Mouse (Mus musculus) neural tube, embryonic 11.5 days (tissue): ENCODE results near the gene Cela3b. TPM values are rescaled to one million over a fixed set of nuclear protein-coding genes. Genes with fewer than 3 reads are reported as not detected.

Experiments
- ATAC-seq: fragments of 200-750 bp; cut with Nextera tagmentation; 2 replicates; pipeline ENCODE4 v1.8.0; 2017; ENCODE audit warnings: moderate number of reproducible peaks, mild to moderate bottlenecking, moderate TSS enrichment, moderate library complexity; ENCODE audit not compliant: insufficient read depth, low FRiP score, low TSS enrichment
- DNase-seq: peaks from one replicate; pipeline ENCODE4 v3.0.0-alpha.2; 2015; ENCODE audit warnings: low spot score
- H3K27ac ChIP-seq: fragments of 300-500 bp; sonication (generic); 2 replicates; pipeline ENCODE4 v1.5.1; 2014; ENCODE audit warnings: low read depth, mild to moderate bottlenecking, low read length
- H3K27me3 ChIP-seq: fragments of 300-500 bp; sonication (generic); 2 replicates; pipeline ENCODE4 v1.6.1; 2014; ENCODE audit warnings: mild to moderate bottlenecking, low read length, mixed read lengths; ENCODE audit not compliant: control insufficient read depth, insufficient read depth
- H3K36me3 ChIP-seq: fragments of 300-500 bp; sonication (generic); 2 replicates; pipeline ENCODE4 v1.6.1; 2014; ENCODE audit warnings: mild to moderate bottlenecking, low read length, moderate library complexity, mixed read lengths; ENCODE audit not compliant: control insufficient read depth, insufficient read depth
- H3K4me1 ChIP-seq: fragments of 300-500 bp; sonication (generic); 2 replicates; pipeline ENCODE4 v1.6.1; 2014; ENCODE audit warnings: low read length, mixed read lengths; ENCODE audit not compliant: control insufficient read depth, insufficient read depth
- H3K4me2 ChIP-seq: fragments of 300-500 bp; sonication (generic); 2 replicates; pipeline ENCODE4 v1.6.1; 2014; ENCODE audit warnings: low read depth, mild to moderate bottlenecking, moderate library complexity
- H3K4me3 ChIP-seq: fragments of 300-500 bp; sonication (generic); 2 replicates; pipeline ENCODE4 v1.5.1; 2014; ENCODE audit warnings: low read depth, low read length
- H3K9ac ChIP-seq: fragments of 300-500 bp; sonication (generic); 2 replicates; pipeline ENCODE4 v1.6.1; 2014; ENCODE audit warnings: mild to moderate bottlenecking, low read length
- H3K9me3 ChIP-seq: fragments of 300-500 bp; sonication (generic); 2 replicates; pipeline ENCODE4 v1.6.1; 2016; ENCODE audit warnings: low read length; ENCODE audit not compliant: control insufficient read depth
- WGBS: fragments of 180-500 bp; shearing (Covaris S2); extraction: QIAGEN DNeasy Blood & Tissue Kit; methylation state at CpG from one replicate; pipeline ENCODE4 v1.1.7; 2014; 5-methylcytosine and 5-hydroxymethylcytosine counted together
- polyA plus RNA-seq: library from polyadenylated mRNA; unstranded; fragments of >200 nt; fragmentation: Nextera tagmentation; extraction: Ambion mirVana; gene quantifications from 2 replicates; pipeline ENCODE4 v1.2.1, GENCODE M21; 2014

The Cela3b gene
- polyA plus RNA-seq, 1 experiment from 2014 or later = not detected

- no peak overlapping the region for H3K4me3 ChIP-seq
- H3K9ac ChIP-seq = 0 out of 2 replicates have a peak overlapping the region, but pooled peaks have one; percentile 18
- no peak overlapping the region for H3K27ac ChIP-seq
- H3K9me3 ChIP-seq = no peaks in the 10 kb centered on the region
- WGBS = 73% methylated on average over 18 of the region's 18 CpGs
- peaks cover 42% of the 10 kb centered on the region for H3K4me1 ChIP-seq
- H3K36me3 ChIP-seq = no peaks in the 10 kb centered on the region
- ATAC-seq (no peak), DNase-seq (no peak)
- H3K4me2 ChIP-seq = no peak overlapping the region
- H3K27me3 ChIP-seq = no peaks in the 10 kb centered on the region
Observed at GRCm38 (mm10) chr4:137473701-137474388, 43.5 kb upstream of the Cela3b start.

DNA sequence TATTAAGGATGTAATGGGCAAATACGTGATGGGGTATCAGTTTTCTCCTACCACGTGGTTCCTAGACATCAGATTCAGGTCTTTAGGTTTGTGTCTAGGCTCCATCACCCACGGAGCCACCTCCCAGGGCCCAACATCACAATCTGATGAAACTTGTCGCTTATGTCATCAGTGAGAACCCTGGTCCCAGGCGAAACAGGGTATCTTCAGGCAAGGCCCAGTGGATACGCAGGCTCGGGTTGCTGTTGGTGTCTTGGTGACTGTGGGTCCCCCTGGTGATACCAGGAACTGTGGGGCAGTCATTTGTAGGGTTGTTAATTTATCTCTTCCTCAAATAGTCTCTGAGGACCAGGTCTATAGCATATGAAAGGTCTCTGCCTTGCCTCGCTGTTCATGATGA, 42.9 kb upstream of the Cela3b start:
- Histone ChIP-seq H3K9me3 (no peaks in the 10 kb centered on the region), H3K27ac (no peak overlapping the region), H3K4me2 (no peak overlapping the region), H3K36me3 (no peaks in the 10 kb centered on the region), H3K9ac (no peak overlapping the region), H3K4me1 (peaks cover 37% of the 10 kb centered on the region), H3K4me3 (no peak overlapping the region), H3K27me3 (no peaks in the 10 kb centered on the region)
- WGBS = 86% methylated on average over 8 of the region's 8 CpGs
- ATAC-seq = no peak
- DNase-seq = no peak

GRCm38 (mm10) chr4:137471326-137471725, 41.0 kb upstream of the Cela3b start:
- Histone ChIP-seq H3K4me2 (no peak overlapping the region), H3K36me3 (no peaks in the 10 kb centered on the region), H3K4me3 (no peak overlapping the region), H3K27me3 (no peaks in the 10 kb centered on the region), H3K9ac (no peak overlapping the region), H3K27ac (no peak overlapping the region), H3K4me1 (peaks cover 24% of the 10 kb centered on the region), H3K9me3 (no peaks in the 10 kb centered on the region)
- ATAC-seq (no peak), DNase-seq (no peak)
- 67% methylated on average over 8 of the region's 8 CpGs for WGBS

DNA sequence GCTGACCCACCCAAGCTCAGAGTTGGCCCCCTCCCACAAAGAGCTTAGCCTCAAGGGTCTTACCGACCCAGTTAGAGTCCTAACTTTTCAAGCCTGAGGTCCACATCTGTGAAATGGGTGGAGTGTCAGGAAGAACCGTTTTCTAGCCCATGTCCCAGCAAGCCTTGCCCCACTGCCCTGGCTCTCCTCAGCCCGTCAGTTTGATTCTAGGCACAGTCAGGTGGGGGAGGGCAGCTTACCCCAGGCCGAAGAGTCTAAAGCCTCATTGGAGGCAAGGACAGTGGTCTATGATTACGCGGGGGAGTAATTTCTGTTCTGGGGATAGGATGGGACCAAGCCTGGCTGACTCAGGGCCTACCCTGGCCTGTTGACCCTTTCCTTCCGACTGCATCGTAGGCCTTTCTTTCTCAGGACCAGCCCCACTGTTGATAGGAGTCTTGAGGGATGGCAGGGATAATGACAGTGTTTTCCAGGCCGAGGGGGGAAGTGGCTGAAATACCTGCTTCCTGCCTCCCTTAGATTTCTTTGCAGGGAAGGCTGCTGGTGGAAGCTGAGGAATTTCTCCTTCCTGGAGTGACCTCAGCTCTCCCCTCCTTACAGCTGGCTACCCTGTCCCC, 40.5 kb upstream of the Cela3b start:
- Histone ChIP-seq H3K36me3 (no peaks in the 10 kb centered on the region), H3K27me3 (no peaks in the 10 kb centered on the region), H3K9ac (peak overlapping the region; percentile 3; the same call in 1 of the 2 replicates), H3K4me1 (peaks cover 22% of the 10 kb centered on the region), H3K4me3 (peak overlapping the region; percentile 2; the same call in 1 of the 2 replicates), H3K27ac (no peak overlapping the region), H3K9me3 (no peaks in the 10 kb centered on the region), H3K4me2 (peak overlapping the region; percentile 85; the same call in 1 of the 2 replicates)
- ATAC-seq (no peak), DNase-seq (no peak)
- WGBS = 74% methylated on average over 9 of the region's 9 CpGs

DNA sequence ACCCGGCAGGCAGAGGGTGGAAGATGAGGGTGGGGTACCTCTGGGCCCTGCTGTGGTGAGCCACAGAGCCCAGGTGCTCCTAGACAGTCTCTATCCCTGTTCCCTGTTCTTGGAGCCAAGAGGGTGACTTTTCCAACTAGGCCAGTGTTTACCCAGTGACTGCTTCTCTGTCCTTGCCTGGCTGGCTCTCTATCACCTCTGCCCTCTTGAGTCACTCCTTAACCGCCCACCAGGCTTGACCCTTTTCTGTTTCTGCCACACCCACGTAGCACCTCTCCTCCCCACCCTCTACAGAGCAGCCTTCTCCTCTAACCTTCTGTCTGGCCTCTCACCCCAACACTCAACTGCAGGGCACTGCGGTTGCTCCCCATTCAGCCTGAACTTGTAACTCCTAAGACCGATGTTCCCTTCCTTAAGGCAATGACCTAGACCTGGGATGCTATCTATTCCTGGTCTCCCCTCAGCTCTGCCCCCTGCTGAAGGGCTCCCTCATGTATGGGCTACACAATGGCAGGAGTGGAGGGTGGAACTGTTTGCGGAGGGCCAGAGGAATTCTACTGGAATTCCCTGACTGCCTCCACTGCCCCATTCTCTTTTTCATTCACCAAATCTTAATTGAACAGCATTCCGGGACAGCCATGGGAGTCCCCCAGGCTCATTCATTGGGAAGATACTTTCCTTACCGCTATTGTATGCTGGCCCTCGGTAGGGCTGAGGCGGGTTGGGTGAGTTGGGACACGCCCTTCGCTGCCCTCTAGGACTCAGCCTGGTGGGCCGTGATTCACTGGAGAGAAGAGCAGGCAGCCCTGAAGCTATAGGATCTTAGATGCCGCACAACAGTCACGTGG, 39.7 kb upstream of the Cela3b start:
- Histone ChIP-seq H3K27me3 (no peaks in the 10 kb centered on the region), H3K36me3 (no peaks in the 10 kb centered on the region), H3K9ac (peak overlapping the region; percentile 64), H3K27ac (no peak overlapping the region), H3K4me3 (peak overlapping the region; percentile 55), H3K9me3 (no peaks in the 10 kb centered on the region), H3K4me2 (peak overlapping the region; percentile 85), H3K4me1 (peaks cover 22% of the 10 kb centered on the region)
- ATAC-seq = no peak
- WGBS = 44% methylated on average over 15 of the region's 15 CpGs
- DNase-seq = no peak

GRCm38 (mm10) chr4:137469081-137469844, 38.9 kb upstream of the Cela3b start:
- H3K27me3 ChIP-seq = no peaks in the 10 kb centered on the region
- DNase-seq (no peak), ATAC-seq (no peak)
- no peak overlapping the region for H3K27ac ChIP-seq
- WGBS = 3% methylated on average over 20 of the region's 20 CpGs
- H3K9ac ChIP-seq = peak overlapping the region; percentile 64
- H3K36me3 ChIP-seq = no peaks in the 10 kb centered on the region
- peaks cover 22% of the 10 kb centered on the region for H3K4me1 ChIP-seq
- peak overlapping the region; percentile 85 for H3K4me2 ChIP-seq
- H3K4me3 ChIP-seq = peak overlapping the region; percentile 55
- H3K9me3 ChIP-seq = no peaks in the 10 kb centered on the region

GRCm38 (mm10) chr4:137468260-137469080, 38.1 kb upstream of the Cela3b start, which contains the start of gene Hspg2:
Gene Hspg2 (plus strand): TSS chr4:137468769.
- Histone ChIP-seq H3K9me3 (no peaks in the 10 kb centered on the region), H3K9ac (peak within 1 kb of the TSS; percentile 67), H3K36me3 (no peaks in the 10 kb centered on the region), H3K4me2 (peak within 1 kb of the TSS; percentile 85), H3K4me1 (peaks cover 19% of the 10 kb centered on the region), H3K27me3 (no peaks in the 10 kb centered on the region), H3K4me3 (peak within 1 kb of the TSS; percentile 55), H3K27ac (no peak within 1 kb of the TSS; the same call in 1 of the 2 replicates)
- peak; percentile 79 for ATAC-seq
- peak; percentile 98 for DNase-seq
- 1% methylated on average over 56 of the region's 72 CpGs for WGBS
